Mouse (Mus musculus) MEL (cell line): ENCODE data around the gene Cd36.

ENCODE experiments used
- MYC ChIP-seq: IDR thresholded peaks from 2 replicates; pipeline ENCODE4 v1.6.1; 2011; ENCODE audit warnings: low read depth, mild to moderate bottlenecking, low read length, improper control_type of control experiment, moderate library complexity
- POLR2AphosphoS2 ChIP-seq: IDR thresholded peaks from 2 replicates; pipeline ENCODE4 v1.6.1; 2011; ENCODE audit warnings: low read length, improper control_type of control experiment

DNA sequence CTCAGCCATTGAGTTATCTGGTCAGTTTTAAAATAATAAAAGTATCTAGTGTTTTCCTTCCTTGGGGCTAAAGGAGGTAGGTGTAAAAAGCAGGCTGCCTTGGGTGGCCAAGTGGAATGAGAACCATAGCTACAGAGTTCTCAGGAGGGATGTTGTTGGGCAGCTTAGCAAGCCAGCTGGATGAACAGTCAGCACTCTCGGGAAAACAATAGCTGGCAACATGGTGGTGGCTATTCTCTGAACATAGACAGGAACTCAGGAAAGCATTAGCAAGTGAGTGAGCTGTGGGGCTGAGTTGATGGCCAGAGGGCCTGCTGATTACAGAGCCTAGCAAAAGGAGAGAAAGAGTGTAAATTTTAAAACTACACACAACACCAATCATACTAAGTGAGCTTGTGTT lies 45.9 kb upstream of the Cd36 start:
- TF ChIP-seq POLR2AphosphoS2 (no peak), MYC (no peak)
